Mouse (Mus musculus) spleen, adult 12 weeks (tissue): ENCODE data around the gene Ankra2.

Experiments
- DNase-seq: peaks from one replicate; pipeline ENCODE4 v3.0.0; 2022; ENCODE audit warnings: low spot score

Ankra2 gene

DNA sequence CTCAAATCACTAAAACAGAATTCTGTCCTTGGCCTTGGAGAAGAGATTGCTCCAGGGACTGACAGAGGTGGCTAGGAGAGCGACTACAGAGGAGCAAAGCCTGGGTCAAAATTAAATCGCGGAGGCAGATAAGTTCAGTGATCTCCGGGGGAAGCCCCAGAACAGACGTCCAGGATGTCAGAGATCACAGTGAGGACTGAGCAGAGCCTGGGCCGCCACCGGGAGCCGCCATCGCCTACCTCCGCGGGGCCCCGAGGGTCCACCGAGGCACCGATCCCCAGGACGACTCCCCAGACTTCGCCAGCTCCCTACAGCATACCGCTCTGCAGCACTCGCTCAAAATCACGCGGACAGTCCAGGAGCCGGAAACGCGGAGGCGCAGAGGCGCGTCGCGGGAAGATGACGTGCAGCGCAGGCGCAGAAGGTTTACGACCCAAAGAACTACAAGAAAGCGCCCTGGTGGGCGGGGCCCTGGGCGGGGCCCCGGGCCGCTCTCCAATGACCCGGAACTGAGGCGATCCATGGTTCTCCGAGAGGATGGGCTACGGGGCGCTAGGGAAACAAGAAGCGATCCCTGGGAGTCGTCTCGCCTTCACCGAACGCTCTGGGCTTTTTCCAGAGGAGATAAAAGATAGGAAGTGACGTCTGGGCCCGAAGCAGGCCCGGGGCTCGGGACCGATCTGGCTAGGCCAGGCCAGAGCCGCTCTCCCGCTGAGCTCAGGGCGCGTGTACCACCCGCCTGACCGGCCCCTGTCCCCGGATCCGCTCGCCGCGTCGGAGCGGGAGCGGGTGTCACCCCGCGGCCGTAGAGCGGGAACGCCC, at the start of gene Ankra2, which contains the start of gene Utp15:
Gene Ankra2, plus strand, starts transcription at position 439 of the 822 bp plus-strand sequence.
Gene Utp15, minus strand, starts transcription at position 406 of the 822 bp plus-strand sequence.
- DNase-seq, result peak; percentile 98

DNA sequence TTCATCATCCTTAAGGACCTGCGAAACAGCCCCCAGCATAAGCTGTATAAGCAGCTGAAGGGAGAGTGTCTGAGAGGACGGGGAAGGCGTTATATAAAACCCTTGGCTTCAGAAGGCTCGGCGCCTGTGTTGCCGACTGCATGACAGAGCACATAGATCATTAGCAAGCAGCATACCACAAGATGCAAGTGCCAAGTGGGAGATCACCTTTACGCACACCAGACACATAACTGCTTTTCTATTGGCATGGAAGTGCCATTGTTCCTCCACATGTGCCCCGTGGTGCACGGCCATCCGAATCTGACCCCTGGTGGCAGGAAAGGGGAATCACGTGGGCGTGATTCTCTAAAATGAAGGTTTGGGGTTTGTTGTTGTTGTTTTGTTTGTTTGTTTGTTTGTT, 40.0 kb upstream of the Ankra2 start:
- DNase-seq, result no peak

DNA sequence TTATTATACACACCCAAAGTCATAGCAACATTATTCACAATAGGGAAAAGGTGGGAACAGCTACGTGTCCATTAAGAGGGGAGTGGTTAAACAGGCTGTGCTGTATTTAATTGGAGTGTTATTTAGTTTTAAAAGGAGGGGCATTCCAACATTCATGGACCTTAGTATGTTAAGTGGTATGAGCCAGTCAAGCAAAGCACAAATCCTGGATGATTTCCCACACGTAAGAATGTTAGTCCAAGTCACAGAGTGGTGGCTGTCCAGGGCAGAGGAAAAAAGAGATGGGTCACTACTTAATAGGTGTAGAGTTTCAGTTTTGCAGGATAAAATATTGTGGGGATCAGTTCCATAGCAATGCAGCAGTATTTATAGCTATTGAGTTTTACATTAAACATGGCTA, 36.6 kb upstream of the Ankra2 start:
- no peak for DNase-seq

DNA sequence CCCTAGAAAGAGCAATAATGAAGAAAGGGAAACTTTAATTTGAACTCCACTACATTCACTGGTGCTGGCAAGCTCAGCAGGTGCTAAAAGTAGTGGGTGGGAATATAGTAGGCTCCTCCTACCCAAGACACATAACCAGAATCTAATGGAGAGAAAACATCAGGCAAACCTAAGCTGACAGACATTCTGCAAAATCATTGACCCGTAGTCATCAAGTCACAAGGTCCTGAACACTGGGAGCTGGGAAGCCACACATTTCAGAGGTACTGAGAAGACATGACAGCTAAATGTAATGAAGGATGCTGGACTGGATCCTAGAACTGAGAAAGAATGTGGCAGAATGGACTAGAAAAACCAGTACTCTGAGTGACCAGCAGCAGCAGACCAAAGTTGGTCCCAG, 32.4 kb upstream of the Ankra2 start:
- DNase-seq, result no peak

DNA sequence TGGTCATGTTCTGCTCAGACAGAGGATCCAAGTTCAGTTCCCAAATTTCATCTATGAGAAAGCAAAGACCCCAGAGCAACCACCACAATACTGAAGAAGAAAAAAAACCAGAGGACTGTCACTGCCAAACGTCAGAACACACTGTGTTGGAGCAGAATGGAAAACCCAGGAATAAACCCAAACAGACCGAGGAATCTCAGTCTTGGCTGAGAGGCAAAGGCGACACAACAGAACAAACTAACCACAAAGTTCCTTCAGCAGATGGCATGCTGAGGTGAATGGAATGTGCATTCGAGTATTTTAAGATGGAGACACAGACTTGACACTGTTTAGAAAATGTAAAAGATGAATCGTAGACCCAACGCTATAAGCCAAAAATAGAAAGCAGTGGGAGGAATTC, 27.4 kb upstream of the Ankra2 start:
- no peak for DNase-seq

DNA sequence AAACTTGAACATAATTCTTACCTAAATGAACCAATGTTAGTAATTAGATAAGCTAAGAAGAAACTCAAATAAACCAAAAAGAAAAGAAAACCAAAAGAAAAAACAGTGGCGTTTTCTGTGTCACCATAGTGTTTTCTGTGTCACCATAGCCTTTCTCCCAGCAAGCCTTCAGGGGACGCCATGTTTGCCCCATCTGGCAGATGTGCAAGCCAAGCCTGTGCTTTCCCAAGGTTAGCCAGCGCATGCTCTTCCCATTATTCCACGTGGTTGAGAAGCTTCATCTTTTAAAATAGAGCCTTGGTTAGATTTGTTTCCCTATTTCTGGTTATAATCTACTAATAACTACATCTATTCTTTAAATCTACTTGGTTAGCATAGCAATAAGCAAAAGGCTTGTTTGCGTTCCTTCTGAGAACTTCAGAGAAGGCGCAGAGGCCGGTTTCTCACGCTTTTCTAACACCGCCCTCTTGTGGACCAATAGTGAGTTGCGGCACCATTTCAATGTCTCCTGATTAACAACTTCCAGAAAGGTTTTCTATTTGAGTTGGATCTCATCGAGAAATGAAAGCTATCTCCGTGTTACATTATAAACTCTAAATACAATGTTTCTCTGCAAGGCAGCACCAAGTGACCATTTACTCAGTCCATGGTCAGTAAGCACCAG, 22.8 kb upstream of the Ankra2 start:
- DNase-seq, result peak; percentile 11

DNA sequence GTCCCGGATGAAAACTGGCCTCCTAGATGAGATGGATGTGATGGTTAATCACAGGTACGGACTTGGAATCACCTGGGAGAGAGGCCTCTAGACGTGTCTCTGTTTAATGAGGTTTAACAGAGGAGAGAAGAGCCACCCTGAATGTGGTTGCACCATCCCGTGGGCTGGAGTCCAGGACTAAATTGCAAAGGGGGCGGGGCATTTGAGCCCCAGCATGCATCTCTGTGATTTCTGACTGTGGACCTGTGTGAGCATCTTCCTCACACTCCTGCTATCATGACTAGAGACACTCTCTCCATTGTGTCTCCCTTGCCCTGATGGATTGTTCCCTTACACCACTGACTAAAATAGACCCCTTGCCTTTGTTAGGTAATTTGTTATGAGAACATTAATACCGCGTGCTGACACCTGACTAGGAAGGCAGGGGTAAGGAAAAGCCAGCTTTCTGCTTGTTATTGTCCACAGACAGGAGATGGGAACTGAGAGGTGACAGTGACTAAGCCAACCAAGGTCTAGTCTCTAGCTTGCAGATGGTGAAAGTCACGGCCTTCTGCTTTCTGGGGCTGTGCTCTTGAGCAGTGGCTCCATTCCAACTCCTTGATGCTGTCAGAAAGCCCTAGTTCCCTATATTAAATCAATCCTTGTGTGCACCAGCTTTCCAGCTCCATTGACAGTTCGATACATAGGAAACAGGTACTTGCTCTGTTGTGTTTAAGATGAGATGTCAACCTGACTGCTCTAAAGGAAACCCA, 21.2 kb upstream of the Ankra2 start:
- DNase-seq, result no peak

DNA sequence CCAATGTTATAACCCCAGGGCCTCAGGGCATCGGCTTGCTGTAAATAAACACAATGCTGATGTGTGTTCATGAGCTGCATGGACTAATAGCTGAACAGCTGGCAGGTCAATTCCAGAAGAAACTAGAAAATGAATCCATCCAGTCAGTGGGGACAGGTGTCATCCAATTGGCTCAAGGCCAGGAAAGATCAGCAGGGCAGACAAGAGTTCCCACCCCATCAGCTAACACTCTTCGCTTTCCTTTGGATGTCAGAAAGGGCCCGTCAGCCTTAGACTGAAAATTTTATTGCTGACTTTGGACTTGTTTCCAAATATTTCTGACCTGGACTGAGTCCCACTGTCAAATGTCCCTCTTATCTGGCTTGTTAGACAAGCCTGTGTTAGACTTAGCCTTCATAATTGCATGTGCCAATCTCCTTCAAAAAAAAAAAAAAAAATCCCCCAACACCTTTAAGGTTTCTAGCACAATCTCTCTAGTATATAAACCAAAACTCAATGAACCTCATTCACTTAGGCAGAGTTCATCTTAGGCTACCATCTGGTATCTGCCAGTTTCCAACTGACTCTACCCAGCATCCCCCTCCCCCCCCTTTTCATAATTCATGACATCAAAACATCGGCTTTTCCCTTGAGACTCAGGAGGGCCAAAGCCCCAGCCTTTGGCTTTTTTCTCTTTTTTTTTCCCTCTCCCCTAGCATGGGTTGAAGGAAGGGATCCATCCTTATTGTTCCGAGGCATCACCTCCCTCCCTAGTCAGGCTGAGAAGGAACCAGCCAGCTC, 18.1 kb upstream of the Ankra2 start:
- no peak for DNase-seq

DNA sequence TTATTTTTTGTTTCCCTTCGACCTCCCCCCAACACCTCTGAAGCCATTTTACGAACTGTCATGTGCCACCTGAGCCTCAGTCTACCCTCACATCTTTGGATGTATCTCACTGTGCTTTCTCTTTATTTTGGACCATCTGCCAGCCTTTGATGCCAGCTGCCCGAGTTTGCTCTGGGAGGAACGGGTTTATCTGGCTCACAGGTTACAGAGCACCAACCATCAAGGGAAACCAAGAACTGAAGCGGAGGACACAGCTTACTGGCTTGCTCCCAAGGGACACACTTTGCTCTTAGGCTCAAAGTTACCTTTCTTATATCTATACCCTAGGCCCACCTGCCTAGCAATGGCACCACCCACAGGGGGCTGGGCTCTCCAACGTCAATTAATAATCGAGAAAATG, 17.5 kb upstream of the Ankra2 start:
- DNase-seq, result no peak

DNA sequence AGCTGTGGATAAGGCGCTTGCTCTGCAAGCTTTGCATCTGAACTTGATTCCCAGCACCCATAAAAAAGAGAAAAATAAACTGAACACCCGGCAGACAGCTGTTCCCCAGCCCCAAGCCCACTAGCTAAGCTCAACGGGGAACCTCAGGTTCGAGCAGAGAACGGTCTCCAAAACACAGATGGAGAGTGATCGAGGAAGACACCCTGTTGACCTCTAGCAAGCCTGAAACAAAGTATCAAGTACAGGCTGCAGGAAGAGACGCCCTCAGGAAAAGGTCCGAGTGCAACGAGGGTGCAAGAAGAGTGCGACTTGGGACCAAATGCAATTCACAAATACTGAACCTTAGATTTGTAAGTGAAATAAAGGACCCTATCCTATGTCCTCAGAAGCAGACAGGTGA, 13.3 kb upstream of the Ankra2 start:
- DNase-seq, result no peak

DNA sequence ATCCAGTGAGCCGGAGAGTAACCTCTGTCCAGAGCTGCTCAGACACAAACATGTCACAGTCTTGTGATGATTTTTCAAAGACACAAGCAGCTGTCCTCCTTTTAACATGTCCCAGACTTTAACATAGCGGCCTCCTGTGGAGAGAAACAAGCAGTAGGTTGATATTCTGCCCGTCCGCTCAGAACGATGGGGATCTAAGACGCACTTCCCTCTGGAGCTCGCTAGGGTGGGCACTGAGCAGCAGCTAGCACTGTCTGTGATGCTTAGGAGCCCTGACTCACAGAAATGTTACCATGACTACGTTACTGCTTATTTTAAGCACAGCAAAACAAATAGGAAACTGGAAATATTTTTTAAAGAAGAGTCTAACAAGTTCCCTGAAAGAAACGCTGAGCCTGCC, 8.0 kb upstream of the Ankra2 start:
- no peak for DNase-seq

DNA sequence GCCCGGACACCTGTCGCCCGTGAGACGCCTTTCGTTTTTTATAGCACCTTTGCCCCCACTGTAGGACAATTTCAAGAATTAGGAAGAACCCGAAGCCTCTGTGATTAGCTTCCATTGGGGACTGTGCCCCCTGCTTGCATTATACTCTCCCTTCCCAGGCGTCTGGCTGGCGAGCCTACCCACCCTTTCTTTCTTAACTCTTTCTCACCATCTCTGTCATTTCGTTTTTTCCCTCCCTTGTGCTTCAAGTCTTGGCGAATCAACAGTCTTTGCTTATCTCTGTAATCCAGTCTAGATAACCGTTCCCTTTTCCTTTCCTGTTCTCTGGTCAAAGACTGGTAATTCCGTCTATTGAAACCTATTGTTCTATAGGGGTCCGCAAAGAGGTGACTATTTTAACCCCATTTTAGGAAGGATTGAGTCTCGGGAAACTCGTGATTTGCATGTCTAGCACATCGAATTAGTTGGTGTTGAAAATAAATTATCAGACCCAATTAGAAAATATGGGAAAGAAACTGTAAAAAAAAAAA, 649 bp downstream of the Ankra2 start:
- DNase-seq, result no peak

DNA sequence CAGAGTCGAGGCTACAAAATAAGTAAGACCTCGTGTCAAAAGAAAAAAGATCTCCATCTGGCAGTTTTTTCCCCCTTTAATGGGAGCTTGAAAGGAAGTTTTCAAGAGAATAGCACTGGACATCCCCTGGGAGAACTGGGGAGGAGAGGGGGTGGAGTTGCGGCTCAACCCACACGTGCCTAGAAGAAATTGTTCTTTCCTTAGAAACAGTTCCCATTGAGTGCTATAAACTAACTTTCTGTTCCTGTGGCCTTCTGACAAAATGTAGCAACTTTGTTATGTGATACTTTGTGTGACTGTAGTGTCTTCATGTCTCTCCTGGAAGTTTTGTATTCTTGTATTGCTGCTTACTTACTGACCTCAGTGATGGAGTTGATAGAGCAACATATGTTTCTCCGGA, 1.2 kb downstream of the Ankra2 start:
- no peak for DNase-seq

DNA sequence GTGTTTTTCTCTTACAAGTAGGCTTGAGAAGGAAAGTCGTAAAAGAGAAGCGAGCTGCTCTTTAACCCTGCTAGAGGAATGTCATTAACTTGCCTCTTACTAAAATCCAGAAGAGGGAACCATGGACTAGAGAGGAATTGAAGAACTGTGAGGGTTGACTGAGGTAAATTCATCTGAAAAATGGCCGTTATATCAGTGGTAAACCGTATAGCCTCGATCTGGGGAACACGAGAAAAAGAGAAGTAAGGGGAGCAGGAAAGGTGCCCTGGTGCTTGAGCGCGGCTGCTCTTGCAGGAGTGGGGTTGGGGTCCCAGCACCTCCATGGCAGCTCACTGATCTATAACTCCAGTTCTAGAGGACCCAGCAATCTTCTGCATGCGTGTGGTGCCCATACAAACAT, 11.1 kb downstream of the Ankra2 start:
- no peak for DNase-seq

DNA sequence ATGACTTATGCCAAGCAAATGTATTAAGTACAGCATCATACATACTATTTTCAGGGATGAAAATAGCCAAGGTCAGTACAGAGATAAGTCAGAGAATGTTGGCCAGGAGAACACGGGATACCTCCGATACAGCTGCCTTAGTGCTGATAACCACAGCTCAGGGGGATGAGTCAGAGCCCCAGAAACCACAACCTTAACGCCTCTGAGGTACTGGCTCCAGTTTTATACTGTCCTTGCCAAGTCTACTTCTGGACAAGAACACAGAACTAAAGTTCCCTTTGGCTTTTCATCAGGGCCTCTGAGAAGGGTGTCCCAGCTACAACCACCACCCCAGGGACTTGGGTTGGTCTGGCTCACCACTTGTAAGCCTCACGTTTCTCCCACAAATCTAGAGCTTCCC, 12.8 kb downstream of the Ankra2 start:
- DNase-seq, result no peak

DNA sequence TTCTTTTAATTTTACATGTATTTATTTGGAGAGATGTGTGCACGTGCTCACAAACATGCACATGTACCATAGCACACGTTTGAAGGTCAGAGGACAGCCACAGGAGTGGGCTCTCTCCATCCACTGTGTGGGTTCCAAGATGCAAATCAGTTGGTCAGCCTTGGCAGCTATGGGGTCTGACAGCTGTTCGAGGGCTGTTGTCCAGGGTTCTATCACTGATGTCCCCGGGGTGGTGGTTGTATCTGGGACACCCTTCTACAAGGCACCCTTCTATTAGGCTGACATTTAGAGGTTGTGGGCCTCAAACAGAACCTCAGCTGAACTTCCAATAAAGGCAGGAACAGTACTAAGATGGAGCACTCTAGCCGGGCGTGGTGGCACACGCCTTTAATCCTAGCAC, 13.4 kb downstream of the Ankra2 start:
- DNase-seq, result no peak

DNA sequence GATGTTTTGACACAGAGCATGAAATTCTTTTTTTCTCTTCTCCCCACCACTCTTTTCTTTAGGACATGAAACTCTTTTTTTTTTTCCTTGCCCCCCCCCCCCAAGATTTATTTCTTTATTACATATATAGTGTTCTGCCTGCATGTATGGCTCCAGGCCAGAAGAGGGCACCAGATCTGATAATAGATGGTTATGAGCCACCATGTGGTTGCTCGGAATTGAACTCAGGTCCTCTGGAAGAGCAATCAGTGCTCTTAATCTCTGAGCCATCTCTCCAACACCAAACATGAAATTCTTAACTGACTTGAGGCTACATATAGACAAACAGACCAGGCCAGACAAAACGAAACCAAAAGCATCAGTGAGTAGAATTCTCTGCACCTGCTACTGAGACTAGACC, 14.6 kb downstream of the Ankra2 start:
- DNase-seq, result no peak

DNA sequence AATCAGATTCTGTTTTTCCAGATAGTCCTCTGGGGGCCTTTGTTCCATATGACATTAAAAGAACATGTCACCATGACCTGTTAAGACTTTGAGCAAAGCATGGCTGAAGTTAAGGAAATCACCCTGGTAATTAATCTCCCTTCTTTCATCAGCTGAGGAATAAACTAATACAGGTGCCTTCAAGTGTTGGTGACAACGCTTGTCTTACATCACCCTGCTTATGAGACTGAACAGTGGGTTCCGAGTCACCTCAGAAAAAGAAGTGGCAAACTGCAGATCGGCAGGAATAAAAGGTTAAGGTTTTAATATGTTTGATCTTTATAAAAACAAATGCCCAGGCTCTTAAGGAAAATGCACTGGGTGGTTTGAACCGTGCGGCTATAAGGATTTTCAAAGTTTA, 16.8 kb downstream of the Ankra2 start, which contains the start of gene Gm21976:
Gene Gm21976, plus strand, starts transcription at position 202 of the 400 bp plus-strand sequence.
- no peak for DNase-seq

DNA sequence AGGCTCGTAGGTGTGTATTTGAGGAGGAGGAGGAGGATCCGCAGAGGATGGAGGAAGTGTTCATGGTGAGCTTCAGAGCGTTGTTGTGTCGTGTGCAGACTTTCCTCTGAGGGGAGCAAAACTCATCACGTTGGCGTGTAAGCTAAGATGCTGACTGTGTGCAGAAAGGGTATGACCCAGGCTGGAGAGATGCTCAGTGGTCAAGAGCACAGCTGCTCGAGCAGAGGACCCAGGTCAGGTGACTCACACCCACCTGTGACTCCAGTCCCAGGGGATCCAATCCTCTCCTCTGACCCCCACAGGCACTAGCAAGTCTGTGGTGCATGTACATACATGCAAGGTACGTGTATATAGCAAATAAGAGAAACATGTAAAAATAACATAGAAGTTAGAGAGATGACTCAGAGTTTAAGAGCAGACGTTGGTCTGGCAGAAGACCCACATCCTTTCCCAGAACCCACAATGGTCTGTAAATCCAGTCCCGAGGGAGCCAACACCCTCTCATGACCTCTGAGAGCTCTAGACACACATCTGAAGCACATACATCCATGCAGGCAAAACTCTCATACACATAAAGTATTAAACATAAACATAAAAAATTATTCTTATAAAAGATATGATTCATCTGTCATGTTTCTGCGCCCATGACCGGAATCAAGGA, 18.2 kb downstream of the Ankra2 start:
- no peak for DNase-seq

DNA sequence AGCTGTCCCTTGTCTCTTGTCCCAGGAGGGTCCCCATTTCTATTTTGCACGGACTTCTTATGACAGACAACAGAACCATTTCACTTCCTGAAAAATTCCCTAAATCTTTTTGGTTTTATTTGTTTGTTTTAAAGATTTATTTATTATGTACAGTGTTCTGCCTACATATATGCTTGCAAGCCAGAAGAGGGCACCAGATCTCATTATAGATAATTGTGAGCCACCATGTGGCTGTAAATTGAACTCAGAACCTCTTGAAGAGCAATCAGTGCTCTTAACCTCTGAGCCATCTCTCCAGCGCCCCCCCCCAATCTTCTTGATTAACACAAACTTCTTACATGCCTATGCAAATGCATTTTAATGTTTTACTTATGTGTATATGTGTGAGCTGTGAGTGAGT, 27.8 kb downstream of the Ankra2 start:
- no peak for DNase-seq

DNA sequence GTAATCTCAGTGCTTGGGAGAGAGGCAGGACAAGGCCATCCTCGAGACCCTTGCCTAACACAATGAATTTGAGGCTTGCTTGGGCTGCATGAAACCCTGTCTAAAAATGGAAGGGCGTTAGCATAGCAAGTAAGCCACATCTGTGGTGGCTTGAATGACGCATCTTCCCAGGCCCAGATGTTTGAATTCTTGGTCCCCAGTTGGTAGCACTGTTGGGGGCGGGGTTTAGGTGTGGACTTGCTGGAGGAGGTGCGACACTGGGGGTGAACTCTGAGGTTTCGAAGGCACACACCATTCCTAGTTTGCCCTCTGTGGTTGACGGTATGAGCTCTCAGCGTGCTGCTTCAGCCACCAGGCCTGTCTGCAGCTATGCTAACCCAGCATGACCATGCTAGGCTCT, 28.8 kb downstream of the Ankra2 start:
- no peak for DNase-seq
